Mouse (Mus musculus): Measurements from ENCODE around the gene Gm16253.

DNA sequence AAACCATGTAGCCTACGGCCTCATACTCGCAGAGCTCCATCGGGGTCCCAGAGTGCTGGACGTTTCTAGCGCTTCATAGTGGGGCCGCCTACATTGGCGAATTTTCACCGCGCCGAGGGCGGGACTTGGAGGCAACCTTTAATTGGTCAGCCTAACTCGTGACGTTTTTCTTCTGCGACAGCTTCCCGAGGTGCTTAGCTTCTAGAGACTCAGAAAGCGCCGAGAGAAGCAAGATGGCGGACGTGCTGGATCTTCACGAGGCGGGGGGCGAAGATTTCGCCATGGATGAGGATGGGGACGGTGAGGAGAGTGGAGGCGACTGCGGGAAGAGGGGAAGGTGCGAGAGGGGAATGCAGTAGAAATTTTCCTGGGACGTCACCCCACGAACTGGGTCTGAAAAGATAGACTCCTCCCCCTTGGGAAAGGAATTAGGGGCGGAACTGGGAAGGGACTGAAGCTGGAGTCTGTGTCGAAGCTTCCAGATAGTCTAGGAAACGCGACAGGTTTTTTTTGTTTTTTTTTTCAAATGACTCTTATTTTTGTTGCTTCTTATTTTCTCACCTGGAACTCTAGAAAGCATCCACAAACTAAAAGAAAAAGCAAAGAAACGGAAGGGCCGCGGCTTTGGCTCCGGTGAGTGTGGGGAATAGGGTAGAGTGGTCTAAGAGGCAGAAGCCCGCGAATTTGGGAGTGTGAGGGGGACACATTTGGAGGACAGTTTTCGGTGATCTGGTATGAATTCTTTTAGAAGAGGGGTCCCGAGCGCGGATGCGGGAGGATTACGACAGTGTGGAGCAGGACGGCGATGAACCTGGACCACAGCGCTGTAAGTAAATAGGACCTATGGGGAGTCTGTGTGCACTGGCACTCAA, 53.2 kb downstream of the Gm16253 start, which contains the start of gene Rbm8a:
- TF ChIP-seq TAL1 (IDR thresholded peaks at IDR 0.05; ENCODE audit: low read length): no peak
- TF ChIP-seq GATA1 (IDR thresholded peaks at IDR 0.05; ENCODE audit: low read length): no peak

Measured in erythroblast, embryonic 14.5 days (primary cell).